Mouse (Mus musculus) left cerebral cortex, adult 2 months (tissue): ENCODE results near the gene Ccnd3. TPM values are rescaled to one million over a fixed set of nuclear protein-coding genes. Genes with fewer than 3 reads are reported as not detected.

Source experiments
- DNase-seq, 2 experiments: peaks; one replicate each; pipeline ENCODE4 v3.0.0; 2021 to 2022; ENCODE audit warnings: low spot score in 2 of 2, mixed read lengths in 1 of 2; ENCODE audit errors: extremely low spot score in 1 of 2
- H3K27ac ChIP-seq: fragments of 200-600 bp; 2 replicates; pipeline ENCODE4 v1.8.1; 2022
- H3K4me3 ChIP-seq: fragments of 200-600 bp; 2 replicates; pipeline ENCODE4 v1.8.1; 2022
- CTCF ChIP-seq: fragments of 200-600 bp; IDR thresholded peaks from 2 replicates; pipeline ENCODE4 v1.8.1; 2022; ENCODE audit warnings: antibody characterized with exemption, mild to moderate bottlenecking, moderate library complexity
- intact Hi-C: fragments of 180-260 bp; cut with DNase I; formaldehyde crosslinking; loops from one replicate; pipeline ENCODE4 v1.15.1; 2025
- total RNA-seq, 2 experiments: library from RNA; stranded (reverse); gene quantifications; 2 replicates each; pipeline ENCODE4 v1.2.3; 2021

Gene Ccnd3
- total RNA-seq, 2 experiments from 2014 or later: 38.2 to 38.4 TPM

- Histone ChIP-seq H3K27ac (peak overlapping the region; percentile 76), H3K4me3 (peak overlapping the region; percentile 24)
- intact Hi-C loops: no loop called here
- no peak for DNase-seq
- TF ChIP-seq CTCF: no peak
Measured at GRCm38 (mm10) chr17:47521551-47522258, 16.9 kb downstream of the Ccnd3 start.

DNA sequence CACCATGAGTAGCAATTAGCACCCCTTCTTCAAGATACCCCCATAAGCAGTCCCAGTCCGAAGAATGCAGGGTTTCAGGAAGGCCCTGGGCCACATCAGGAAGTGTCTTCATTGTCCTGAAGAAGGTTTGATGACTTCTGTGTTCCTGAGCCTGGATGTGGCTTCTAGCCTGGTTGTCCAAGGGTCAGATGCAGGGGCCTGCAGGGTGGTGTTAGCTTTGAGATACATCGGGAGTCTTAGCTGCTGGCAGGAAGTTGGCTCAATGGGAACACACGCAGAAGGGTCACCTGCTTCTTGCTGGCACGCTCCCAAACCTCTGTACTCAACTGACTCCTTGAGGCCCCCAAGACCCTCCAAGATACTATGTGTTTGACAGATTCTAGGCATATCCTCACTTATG is 17.7 kb downstream of the Ccnd3 start:
- DNase-seq: no peak
- TF ChIP-seq CTCF: no peak
- intact Hi-C loops: no loop called here
- no peak overlapping the region for H3K4me3 ChIP-seq
- H3K27ac ChIP-seq: no peak overlapping the region

DNA sequence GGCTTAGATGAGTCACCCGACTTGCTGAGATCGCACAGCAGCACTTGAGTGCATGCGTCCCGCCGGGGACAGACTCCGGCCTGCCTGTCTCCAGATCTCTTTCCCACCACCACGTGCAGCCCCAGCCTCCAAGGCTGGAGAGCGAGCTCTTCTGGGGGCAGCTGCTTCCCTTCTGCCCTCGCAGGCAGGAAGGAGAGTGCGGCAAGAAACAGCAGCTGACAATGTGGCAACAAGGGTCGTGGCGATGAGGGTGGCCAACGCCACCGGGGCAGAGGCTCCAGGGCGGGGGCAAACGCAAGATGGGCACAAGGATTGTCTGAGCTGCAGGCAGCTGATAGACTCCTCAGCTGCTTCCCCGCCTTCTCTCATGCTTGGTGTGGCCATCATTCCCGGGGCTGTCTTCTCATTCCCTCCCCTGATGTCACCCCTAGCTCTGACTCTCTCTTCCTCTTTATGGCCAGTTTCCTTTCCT is 18.4 kb downstream of the Ccnd3 start:
- Histone ChIP-seq H3K4me3 (no peak overlapping the region), H3K27ac (peak overlapping the region; percentile 2; the same call in 1 of the 2 replicates)
- no peak for TF ChIP-seq CTCF
- intact Hi-C loops: no loop called here
- no peak for DNase-seq

DNA sequence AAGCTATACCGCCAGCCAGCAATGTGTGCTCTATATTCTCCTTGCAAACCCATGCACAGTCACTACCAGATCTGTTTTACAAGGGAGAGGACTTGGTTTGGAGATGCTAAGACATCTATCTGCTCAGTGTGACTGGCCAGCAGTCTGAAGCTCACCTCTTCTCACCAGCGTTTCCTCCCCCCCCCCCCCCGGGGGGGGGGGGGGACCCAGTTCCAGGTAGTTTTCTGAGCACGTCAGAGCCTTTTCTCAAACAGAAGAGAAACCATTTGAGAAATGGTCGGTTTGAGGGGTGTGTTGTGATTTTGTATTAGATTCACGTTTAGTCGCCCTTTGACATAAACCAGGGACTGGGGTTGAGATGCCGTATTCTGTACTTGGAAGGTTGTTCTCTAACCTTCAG is 19.2 kb downstream of the Ccnd3 start:
- no peak for TF ChIP-seq CTCF
- H3K27ac ChIP-seq: no peak overlapping the region
- DNase-seq: no peak
- intact Hi-C loops: no loop called here
- no peak overlapping the region for H3K4me3 ChIP-seq

DNA sequence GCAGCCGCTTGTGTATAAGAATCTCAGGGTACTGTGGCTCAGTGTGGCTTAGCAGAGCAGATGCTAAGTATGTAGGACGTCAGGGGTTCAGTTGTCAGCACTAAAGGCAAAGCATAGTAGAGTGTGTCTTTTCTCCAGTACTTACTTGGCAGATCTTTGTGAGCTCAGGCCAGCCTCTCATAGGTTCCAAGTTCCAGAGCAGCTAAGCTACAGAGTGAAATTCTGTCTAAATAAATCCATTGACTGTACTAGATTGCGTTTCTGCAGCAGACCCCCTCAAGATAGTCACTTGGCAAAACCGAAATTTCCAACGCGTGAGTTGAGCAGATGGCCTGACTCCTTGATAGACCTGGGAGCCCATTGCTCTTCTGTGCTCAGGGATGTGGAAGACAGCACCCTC is 20.1 kb downstream of the Ccnd3 start:
- intact Hi-C loops: no loop called here
- no peak for TF ChIP-seq CTCF
- DNase-seq: no peak
- no peak overlapping the region for H3K27ac ChIP-seq
- no peak overlapping the region for H3K4me3 ChIP-seq

DNA sequence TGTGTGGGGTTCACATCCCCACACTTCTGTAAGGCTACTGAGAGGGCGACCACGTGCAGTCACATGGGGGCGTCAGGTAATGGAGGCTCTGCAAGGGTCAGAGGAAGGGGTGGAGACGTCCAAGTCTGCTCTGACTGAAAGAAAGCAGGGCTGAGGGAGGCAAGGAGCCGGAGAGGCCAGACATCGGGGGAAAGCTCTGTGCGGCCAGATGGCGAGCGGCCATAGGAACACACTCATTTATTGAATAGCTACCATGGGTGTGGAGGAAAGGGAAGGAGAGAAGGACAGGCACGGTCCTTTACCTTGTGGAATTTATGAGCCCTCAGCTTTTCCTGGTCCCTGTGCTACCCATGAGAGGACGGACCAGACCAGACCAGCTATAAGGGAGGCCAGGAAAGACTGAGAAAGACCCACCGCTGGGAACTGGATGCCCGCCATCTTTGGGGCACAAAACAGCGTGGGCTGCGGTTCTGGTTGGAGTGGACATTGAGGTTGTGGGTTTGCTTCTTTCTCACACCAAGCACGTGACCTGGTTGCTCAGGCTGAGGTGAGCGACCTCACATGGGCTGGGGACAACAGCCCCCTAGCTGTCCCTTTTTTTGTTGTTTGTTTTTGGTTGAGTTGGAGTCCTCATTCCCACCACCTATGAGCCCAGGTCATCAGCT is 22.1 kb downstream of the Ccnd3 start:
- Histone ChIP-seq H3K4me3 (no peak overlapping the region), H3K27ac (no peak overlapping the region)
- intact Hi-C loops: no loop called here
- TF ChIP-seq CTCF: no peak
- no peak for DNase-seq

GRCm38 (mm10) chr17:47527581-47528300 is 22.9 kb downstream of the Ccnd3 start:
- no peak for DNase-seq
- Histone ChIP-seq H3K27ac (no peak overlapping the region), H3K4me3 (no peak overlapping the region)
- TF ChIP-seq CTCF: no peak
- intact Hi-C loops: no loop called here

DNA sequence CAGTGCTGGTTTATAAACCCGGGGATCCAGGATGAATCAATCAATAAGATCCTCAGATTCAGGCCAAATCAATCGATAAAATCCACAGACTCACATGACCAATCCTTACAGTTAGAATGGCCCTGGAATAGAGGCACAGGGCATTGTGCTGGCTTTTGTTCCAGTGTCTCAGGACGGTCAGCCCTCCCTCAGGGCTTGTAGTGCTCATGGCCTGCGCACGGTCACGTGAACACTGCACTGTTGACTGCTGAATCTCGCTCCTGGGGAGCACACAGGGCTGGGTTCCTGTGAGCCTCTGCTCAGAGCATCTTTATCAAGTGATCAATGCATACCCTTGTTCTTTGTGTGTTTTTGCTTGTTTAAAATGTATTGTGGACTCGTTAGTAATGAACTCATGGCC is 24.1 kb downstream of the Ccnd3 start:
- H3K4me3 ChIP-seq: no peak overlapping the region
- intact Hi-C loops: no loop called here
- TF ChIP-seq CTCF: no peak
- no peak for DNase-seq
- H3K27ac ChIP-seq: no peak overlapping the region

- no peak for TF ChIP-seq CTCF
- no peak overlapping the region for H3K27ac ChIP-seq
- intact Hi-C loops: no loop called here
- no peak overlapping the region for H3K4me3 ChIP-seq
- no peak for DNase-seq
Measured at GRCm38 (mm10) chr17:47529595-47529994, 24.7 kb downstream of the Ccnd3 start.

- no peak for TF ChIP-seq CTCF
- intact Hi-C loops: no loop called here
- H3K27ac ChIP-seq: no peak overlapping the region
- no peak for DNase-seq
- H3K4me3 ChIP-seq: no peak overlapping the region
Measured at GRCm38 (mm10) chr17:47531387-47531818, 26.6 kb downstream of the Ccnd3 start.

- no peak for DNase-seq
- intact Hi-C loops: no loop called here
- H3K4me3 ChIP-seq: no peak overlapping the region
- no peak for TF ChIP-seq CTCF
- H3K27ac ChIP-seq: no peak overlapping the region
Measured at GRCm38 (mm10) chr17:47532364-47532763, 27.5 kb downstream of the Ccnd3 start.

DNA sequence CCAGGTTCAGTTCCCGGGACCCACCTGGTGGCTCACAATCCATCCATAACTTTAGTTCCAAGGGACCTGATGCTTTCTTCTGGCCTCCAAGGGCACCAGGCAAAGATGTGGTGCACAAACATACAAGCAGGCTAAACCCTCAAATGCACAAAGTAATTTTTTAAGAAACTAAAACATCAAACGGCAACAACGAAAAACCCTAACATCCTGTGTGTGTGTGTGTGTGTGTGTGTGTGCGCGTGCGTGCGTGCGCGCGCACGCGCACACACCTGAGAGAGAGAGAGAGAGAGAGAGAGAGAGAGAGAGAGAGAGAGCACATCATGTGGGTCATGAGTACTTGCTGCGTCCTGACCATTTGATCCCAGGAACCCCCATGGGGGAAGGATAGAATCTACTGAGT is 28.8 kb downstream of the Ccnd3 start:
- intact Hi-C loops: no loop called here
- no peak for TF ChIP-seq CTCF

More for the DNA sequence above, 28.8 kb downstream of the Ccnd3 start:
- DNase-seq: no peak
- no peak overlapping the region for H3K27ac ChIP-seq
- H3K4me3 ChIP-seq: no peak overlapping the region
